Mouse (Mus musculus) CH12.LX (cell line): Measurements from ENCODE around the gene Trpv3. TPM values are rescaled to one million over a fixed set of nuclear protein-coding genes. Genes with fewer than 3 reads are reported as not detected.
A peak's percentile ranks its signal among the peaks of the same experiment; 100 is the strongest.

Experiments
- DNase-seq: peaks from one replicate; pipeline ENCODE4 v3.0.0-alpha.2; 2013; ENCODE audit errors: extremely low read depth
- H3K27ac ChIP-seq: 2 replicates; pipeline ENCODE4 v1.5.1; 2012; ENCODE audit warnings: low read depth, mild to moderate bottlenecking, control low read depth, moderate library complexity; ENCODE audit not compliant: insufficient read depth
- H3K27me3 ChIP-seq: replicated peaks from 2 replicates; pipeline ENCODE3; 2012; ENCODE audit warnings: inconsistent platforms
- H3K36me3 ChIP-seq, 2 experiments: replicated peaks in 1 of 2; 2 replicates each; pipeline versions ENCODE3 to v1.6.1; 2012; ENCODE audit warnings: inconsistent platforms in 1 of 2, low read length in 1 of 2, mild to moderate bottlenecking in 1 of 2, mixed read lengths in 1 of 2, moderate library complexity in 1 of 2; ENCODE audit not compliant: control insufficient read depth in 1 of 2, insufficient read depth in 1 of 2
- H3K4me1 ChIP-seq, 2 experiments: 2 replicates each; pipeline ENCODE4 v1.6.1; 2012; ENCODE audit warnings: inconsistent platforms in 1 of 2, moderate library complexity in 1 of 2; ENCODE audit not compliant: insufficient read depth in 2 of 2, control insufficient read depth in 1 of 2
- H3K4me2 ChIP-seq: 2 replicates; pipeline ENCODE4 v1.6.1; 2012; ENCODE audit warnings: low read depth, mild to moderate bottlenecking, control low read depth; ENCODE audit not compliant: poor library complexity, insufficient read depth, severe bottlenecking
- H3K4me3 ChIP-seq, 3 experiments: fragments of 150-350 bp in 1 of 3; sonication (generic) in 1 of 3; replicated peaks in 1 of 3; 2 replicates each; pipeline versions ENCODE3 to v1.5.1; 2011 to 2012; ENCODE audit warnings: low read depth in 2 of 3, low read length in 2 of 3, mild to moderate bottlenecking in 2 of 3, moderate library complexity in 2 of 3, control low read depth in 1 of 3, improper control_type of control experiment in 1 of 3, inconsistent platforms in 1 of 3, mixed read lengths in 1 of 3; ENCODE audit not compliant: poor library complexity in 1 of 3
- H3K79me2 ChIP-seq: replicated peaks from 2 replicates; pipeline ENCODE4 v1.6.1; 2012; ENCODE audit warnings: mild to moderate bottlenecking, moderate library complexity; ENCODE audit not compliant: control insufficient read depth, poor library complexity, insufficient read depth, severe bottlenecking; ENCODE audit errors: extremely low read depth
- H3K9ac ChIP-seq: 2 replicates; pipeline ENCODE4 v1.6.1; 2012; ENCODE audit warnings: low read depth, mild to moderate bottlenecking, control low read depth, moderate library complexity; ENCODE audit not compliant: insufficient read depth
- H3K9me3 ChIP-seq: replicated peaks from 2 replicates; pipeline ENCODE3; 2012; ENCODE audit warnings: low read length, inconsistent platforms, mixed read lengths
- BHLHE40 ChIP-seq: IDR thresholded peaks from 2 replicates; pipeline ENCODE4 v1.6.1; 2011; ENCODE audit warnings: mild to moderate bottlenecking, low read depth, low read length, improper control_type of control experiment
- CHD1 ChIP-seq: IDR thresholded peaks from 2 replicates; pipeline ENCODE4 v1.6.1; 2012; ENCODE audit warnings: low read depth, low read length, improper control_type of control experiment, inconsistent platforms
- CTCF ChIP-seq, 2 experiments: IDR thresholded peaks in 1 of 2; conservative IDR thresholded peaks in 1 of 2; 2 replicates each; pipeline ENCODE4 v1.5.1; 2011 to 2012; ENCODE audit warnings: low read depth in 2 of 2, low read length in 2 of 2, improper control_type of control experiment in 1 of 2, inconsistent platforms in 1 of 2, mild to moderate bottlenecking in 1 of 2, moderate library complexity in 1 of 2
- GABPA ChIP-seq: IDR thresholded peaks from 2 replicates; pipeline ENCODE4 v1.6.1; 2012; ENCODE audit warnings: low read depth, low read length, improper control_type of control experiment, inconsistent platforms; ENCODE audit not compliant: insufficient replicate concordance
- JUN ChIP-seq: IDR thresholded peaks from 2 replicates; pipeline ENCODE4 v1.6.1; 2011; ENCODE audit warnings: low read depth, mild to moderate bottlenecking, low read length, improper control_type of control experiment, moderate library complexity; ENCODE audit not compliant: insufficient read depth
- KAT2A ChIP-seq: IDR thresholded peaks from 2 replicates; pipeline ENCODE4 v1.6.1; 2012; ENCODE audit warnings: low read length, improper control_type of control experiment, inconsistent platforms; ENCODE audit not compliant: insufficient replicate concordance
- MAX ChIP-seq: IDR thresholded peaks from 2 replicates; pipeline ENCODE4 v1.6.1; 2011; ENCODE audit warnings: low read length, improper control_type of control experiment
- MXI1 ChIP-seq: IDR thresholded peaks from 2 replicates; pipeline ENCODE4 v1.6.1; 2011; ENCODE audit warnings: mild to moderate bottlenecking, low read depth, low read length, improper control_type of control experiment
- MYC ChIP-seq: IDR thresholded peaks from 2 replicates; pipeline ENCODE4 v1.6.1; 2011; ENCODE audit warnings: low read depth, mild to moderate bottlenecking, improper control_type of control experiment, low read length
- NRF1 ChIP-seq: IDR thresholded peaks from 2 replicates; pipeline ENCODE4 v1.6.1; 2014; ENCODE audit warnings: low read depth, mild to moderate bottlenecking, inconsistent platforms, low read length, improper control_type of control experiment, moderate library complexity
- POLR2A ChIP-seq: IDR thresholded peaks from 2 replicates; pipeline ENCODE4 v1.6.1; 2011; ENCODE audit warnings: low read depth, mild to moderate bottlenecking, improper control_type of control experiment, low read length
- POLR2AphosphoS2 ChIP-seq: IDR thresholded peaks from 2 replicates; pipeline ENCODE4 v1.6.1; 2011; ENCODE audit warnings: low read depth, low read length, improper control_type of control experiment
- RAD21 ChIP-seq: IDR thresholded peaks from 2 replicates; pipeline ENCODE4 v1.6.1; 2011; ENCODE audit warnings: low read depth, mild to moderate bottlenecking, low read length, improper control_type of control experiment, moderate library complexity
- SIN3A ChIP-seq: IDR thresholded peaks from 2 replicates; pipeline ENCODE4 v1.6.1; 2012; ENCODE audit warnings: low read length, improper control_type of control experiment, inconsistent platforms
- SMC3 ChIP-seq: IDR thresholded peaks from 2 replicates; pipeline ENCODE4 v1.6.1; 2011; ENCODE audit warnings: low read depth, low read length, improper control_type of control experiment
- TBP ChIP-seq: conservative IDR thresholded peaks from 2 replicates; pipeline ENCODE4 v1.6.1; 2011; ENCODE audit warnings: low read depth, low read length, improper control_type of control experiment
- ZKSCAN1 ChIP-seq: IDR thresholded peaks from 2 replicates; pipeline ENCODE4 v1.6.1; 2012; ENCODE audit warnings: low read depth, inconsistent platforms, low read length, improper control_type of control experiment, borderline replicate concordance
- dilution Hi-C: fragments of 300-500 bp; cut with MboI; formaldehyde crosslinking; loops from 2 replicates; pipeline ENCODE4 v1.14.3; 2020; ENCODE audit warnings: low sequenced_read_pairs; ENCODE audit not compliant: extremely low pct_unique_long_range_greater_than_20kb, extremely low pct_ligation_motif_present
- in situ Hi-C: fragments of 300-500 bp; cut with MboI; formaldehyde crosslinking; loops from 3 replicates; pipeline ENCODE4 v1.14.3; 2019; ENCODE audit warnings: low sequenced_read_pairs, low pct_ligation_motif_present, low pct_unique_long_range_greater_than_20kb, mixed read lengths
- polyA plus RNA-seq: library from polyadenylated mRNA; unstranded; fragments of >175 nt; gene quantifications from 2 replicates; pipeline ENCODE4 v1.2.1, GENCODE M21; 2012; ENCODE audit warnings: low read depth; ENCODE audit not compliant: insufficient read length
- total RNA-seq, 2 experiments: library from RNA; depleted of rRNA; stranded (reverse); fragments of 300-350 nt in 1 of 2; fragments of >200 nt in 1 of 2; gene quantifications; 2 replicates each; pipeline ENCODE4 v1.2.3; 2012 to 2014

Trpv3 gene
- total and polyA plus RNA-seq, 3 experiments = not detected

GRCm38 (mm10) chr11:73222846-73223245 is 44.3 kb upstream of the Trpv3 start:
- dilution Hi-C loops (no loop called here), in situ Hi-C loops (no loop called here)
- TF ChIP-seq CHD1 (no peak), MAX (no peak), RAD21 (no peak), KAT2A (no peak), ZKSCAN1 (no peak), JUN (no peak), POLR2AphosphoS2 (no peak), TBP (no peak), GABPA (no peak), BHLHE40 (no peak), MXI1 (no peak), MYC (no peak), CTCF (conservative IDR thresholded peaks at IDR 0.05 in 1 of 2, IDR thresholded peaks at IDR 0.05 in 1 of 2; ENCODE audit: low read depth in 2 of 2, low read length in 2 of 2) (no peak), SIN3A (no peak)
- no peaks in the 10 kb centered on the region for H3K4me1 ChIP-seq
- peaks cover 5% of the 10 kb centered on the region for H3K9me3 ChIP-seq
- H3K4me2 ChIP-seq = no peak overlapping the region
- peaks cover 30% of the 10 kb centered on the region for H3K27me3 ChIP-seq
- no peak overlapping the region for H3K4me3 ChIP-seq
- no peak overlapping the region for H3K27ac ChIP-seq
- no peaks in the 10 kb centered on the region for H3K36me3 ChIP-seq
- no peak overlapping the region for H3K9ac ChIP-seq
- no peaks in the 10 kb centered on the region for H3K79me2 ChIP-seq
- DNase-seq = no peak

DNA sequence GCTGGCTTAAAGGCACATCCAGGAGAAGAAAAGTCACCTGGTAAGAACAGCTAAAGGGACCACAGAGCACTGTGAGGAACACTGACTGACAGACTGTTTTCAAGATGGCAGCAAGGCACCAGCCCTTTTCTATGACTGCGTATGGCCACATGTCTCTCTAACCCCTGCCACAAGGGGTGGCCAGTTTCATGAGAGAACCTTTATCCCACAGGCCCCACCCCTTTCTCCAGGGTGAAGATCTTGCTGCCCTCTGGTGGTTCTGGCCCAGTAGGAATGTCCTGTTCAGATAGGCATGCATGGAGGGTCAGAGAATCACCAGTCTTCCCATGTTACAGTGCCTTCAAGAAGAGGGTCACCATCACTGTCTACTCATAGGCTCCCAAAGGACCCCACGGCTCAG is 43.2 kb upstream of the Trpv3 start:
- no peak overlapping the region for H3K9ac ChIP-seq
- H3K4me2 ChIP-seq = no peak overlapping the region
- H3K4me1 ChIP-seq = no peaks in the 10 kb centered on the region
- no peak overlapping the region for H3K4me3 ChIP-seq
- no peak for TF ChIP-seq MXI1
- peak; percentile 49 for TF ChIP-seq RAD21
- no peak for TF ChIP-seq KAT2A
- no peak for TF ChIP-seq POLR2A
- peak; percentile 62 for TF ChIP-seq SMC3
- peak; percentile 75 for TF ChIP-seq MYC
- TF ChIP-seq NRF1 = 0 out of 2 replicates have a peak, but pooled peaks have one; percentile 9
- TF ChIP-seq MAX = peak; percentile 41; the same call in 1 of the 2 replicates
- peak in 1 of 2 experiments; percentile 87; a peak in 2 of 4 replicates for TF ChIP-seq CTCF (conservative IDR thresholded peaks at IDR 0.05 in 1 of 2, IDR thresholded peaks at IDR 0.05 in 1 of 2; ENCODE audit: low read depth in 2 of 2, low read length in 2 of 2)
- no peaks in the 10 kb centered on the region for H3K79me2 ChIP-seq
- no peaks in the 10 kb centered on the region for H3K36me3 ChIP-seq
- dilution Hi-C loops (no loop called here), in situ Hi-C loops (no loop called here)
- H3K27ac ChIP-seq = no peak overlapping the region
- DNase-seq = peak; percentile 66
- peaks cover 35% of the 10 kb centered on the region for H3K27me3 ChIP-seq
- H3K9me3 ChIP-seq = peaks cover 5% of the 10 kb centered on the region
